Mouse (Mus musculus) naive thymus-derived CD4-positive, alpha-beta T cell, adult 2 months (primary cell): ENCODE results near the gene Rundc1.
"Not testable (repeated sequence)": the region's sequence is repeated elsewhere in the genome, so short reads cannot be mapped to it uniquely, and the experiment has no call there.

Source experiments
- DNase-seq: peaks from one replicate; pipeline ENCODE4 v3.0.0-alpha.2; 2011; ENCODE audit warnings: low read depth

The Rundc1 gene

GRCm38 (mm10) chr11:101442760-101443159, 17.9 kb downstream of the Rundc1 start:
- DNase-seq, result no peak

GRCm38 (mm10) chr11:101446319-101446718, 21.4 kb downstream of the Rundc1 start:
- no peak for DNase-seq

- DNase-seq, result not testable (repeated sequence)
Observed at GRCm38 (mm10) chr11:101446860-101447259, 22.0 kb downstream of the Rundc1 start.

- DNase-seq, result peak; percentile 63
Observed at GRCm38 (mm10) chr11:101447786-101448185, 22.9 kb downstream of the Rundc1 start.

- DNase-seq, result peak; percentile 89
Observed at GRCm38 (mm10) chr11:101448274-101448746, 23.4 kb downstream of the Rundc1 start, which contains the start of gene Ifi35. Ifi35 (plus strand) TSS chr11:101448407.

GRCm38 (mm10) chr11:101448899-101449298, 24.0 kb downstream of the Rundc1 start:
- DNase-seq, result peak; percentile 41

- DNase-seq, result not testable (repeated sequence)
Observed at GRCm38 (mm10) chr11:101449596-101449995, 24.7 kb downstream of the Rundc1 start.

GRCm38 (mm10) chr11:101450394-101450793, 25.5 kb downstream of the Rundc1 start:
- peak; percentile 59 for DNase-seq

- no peak for DNase-seq
Observed at GRCm38 (mm10) chr11:101451536-101451935, 26.7 kb downstream of the Rundc1 start.

GRCm38 (mm10) chr11:101452093-101452774, 27.3 kb downstream of the Rundc1 start:
- DNase-seq, result no peak

- DNase-seq, result no peak
Observed at GRCm38 (mm10) chr11:101454702-101455101, 29.8 kb downstream of the Rundc1 start.

- no peak for DNase-seq
Observed at GRCm38 (mm10) chr11:101455627-101456026, 30.7 kb downstream of the Rundc1 start.

- no peak for DNase-seq
Observed at GRCm38 (mm10) chr11:101457631-101458030, 32.7 kb downstream of the Rundc1 start.

GRCm38 (mm10) chr11:101458217-101458616, 33.3 kb downstream of the Rundc1 start:
- DNase-seq, result no peak

GRCm38 (mm10) chr11:101459716-101460115, 34.8 kb downstream of the Rundc1 start:
- DNase-seq, result no peak

- no peak for DNase-seq
Observed at GRCm38 (mm10) chr11:101460321-101460720, 35.4 kb downstream of the Rundc1 start.

- no peak for DNase-seq
Observed at GRCm38 (mm10) chr11:101462141-101462540, 37.3 kb downstream of the Rundc1 start.

GRCm38 (mm10) chr11:101462583-101463440, 37.9 kb downstream of the Rundc1 start:
- no peak for DNase-seq

- DNase-seq, result peak; percentile 40
Observed at GRCm38 (mm10) chr11:101464211-101465100, 39.6 kb downstream of the Rundc1 start, which contains the start of gene Rnd2. Rnd2 (plus strand) TSS chr11:101464999.

- peak; percentile 70 for DNase-seq
Observed at GRCm38 (mm10) chr11:101465101-101465868, 40.4 kb downstream of the Rundc1 start.
